Comparison of ENCODE assay signal across 12 mouse cellular contexts in the genomic region with DNA sequence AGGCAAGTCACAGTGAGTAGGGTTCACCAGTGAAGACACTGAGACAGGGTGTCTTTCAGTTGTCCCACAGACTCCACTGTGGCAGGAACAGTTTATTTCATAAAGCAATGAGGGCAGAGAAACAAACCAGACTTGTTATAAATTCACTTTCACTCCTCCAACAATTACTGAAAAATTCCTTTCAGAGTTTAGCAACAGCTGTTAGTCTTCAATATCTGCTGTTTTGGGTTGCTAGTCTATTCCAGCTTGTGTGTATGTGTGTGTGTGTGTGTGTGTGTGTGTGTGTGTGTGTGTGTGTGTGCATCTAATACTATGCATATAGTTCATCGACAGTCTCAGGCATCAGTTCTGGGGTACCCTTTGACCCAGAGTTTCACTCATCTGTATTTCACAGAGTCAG. TPM values are rescaled to one million over a fixed set of nuclear protein-coding genes. Genes with fewer than 3 reads are reported as not detected.
"Had no signal": no experiment of that assay in that cellular context is flagged by ENCODE, and none has a peak within 500 bp of the region (broad histone marks: within the 10 kb centered on the region; RNA-seq: fewer than 3 reads in every experiment).

No protein-coding gene starts in this region.

- H3K4me3 ChIP-seq: hindbrain, embryonic 12.5 days; left cerebral cortex, adult 2 months; limb, embryonic 10.5 days; liver, embryonic 15.5 days; midbrain, embryonic 13.5 days had no signal

- DNase-seq: lung, postnatal 36 days; right cerebral cortex, postnatal 14 days; thymus, postnatal 36 days had no signal

- H3K4me1 ChIP-seq: hindbrain, embryonic 12.5 days; limb, embryonic 10.5 days; liver, embryonic 15.5 days; midbrain, embryonic 13.5 days had no signal

- H3K4me2 ChIP-seq: hindbrain, embryonic 12.5 days; liver, embryonic 11.5 days; liver, embryonic 15.5 days; midbrain, embryonic 13.5 days had no signal

- H3K36me3 ChIP-seq: hindbrain, embryonic 12.5 days; limb, embryonic 10.5 days; liver, embryonic 15.5 days; midbrain, embryonic 13.5 days had no signal

- H3K9me3 ChIP-seq: hindbrain, embryonic 12.5 days; limb, embryonic 10.5 days; liver, embryonic 15.5 days; midbrain, embryonic 13.5 days had no signal

- H3K9ac ChIP-seq: hindbrain, embryonic 12.5 days; liver, embryonic 15.5 days; midbrain, embryonic 13.5 days had no signal

- H3K27me3 ChIP-seq: hindbrain, embryonic 12.5 days; liver, embryonic 15.5 days; midbrain, embryonic 13.5 days had no signal

- ATAC-seq: hindbrain, embryonic 16.5 days; inflammation-experienced regulatory T-cells, adult 6 months; midbrain, embryonic 13.5 days had no signal

- H3K27ac ChIP-seq: hindbrain, embryonic 12.5 days; left cerebral cortex, adult 2 months; limb, embryonic 10.5 days; liver, embryonic 15.5 days; midbrain, embryonic 13.5 days had no signal

RNA-seq across cellular contexts. Expression of a gene that starts 40.2 kb away (rescaled TPM):
- polyA plus RNA-seq: inflammation-experienced regulatory T-cells, adult 6 months; liver, embryonic 11.5 days; midbrain, embryonic 13.5 days; spleen, adult 2 months had no signal
